Mouse (Mus musculus) small intestine, adult 2 months (tissue): Measurements from ENCODE around the gene Pde7b. TPM values are rescaled to one million over a fixed set of nuclear protein-coding genes. Genes with fewer than 3 reads are reported as not detected.

Experiments
- H3K27ac ChIP-seq: fragments of 200-500 bp; 2 replicates; pipeline ENCODE4 v1.5.1; 2012; ENCODE audit warnings: low read depth, low read length, control low read depth, inconsistent platforms; ENCODE audit not compliant: insufficient read depth
- H3K27me3 ChIP-seq: fragments of 200-500 bp; 2 replicates; pipeline ENCODE4 v1.6.1; 2012; ENCODE audit warnings: mild to moderate bottlenecking, moderate library complexity, low read length, inconsistent platforms; ENCODE audit not compliant: control insufficient read depth, insufficient read depth
- H3K36me3 ChIP-seq: fragments of 200-500 bp; 2 replicates; pipeline ENCODE4 v1.6.1; 2012; ENCODE audit warnings: mild to moderate bottlenecking, low read length, control low read depth, inconsistent platforms; ENCODE audit not compliant: control insufficient read depth, insufficient read depth
- H3K4me1 ChIP-seq: fragments of 200-500 bp; 2 replicates; pipeline ENCODE4 v1.6.1; 2012; ENCODE audit warnings: low read length, inconsistent platforms, mixed read lengths; ENCODE audit not compliant: control insufficient read depth, insufficient read depth, insufficient read length
- H3K4me3 ChIP-seq: fragments of 200-500 bp; 2 replicates; pipeline ENCODE4 v1.5.1; 2012; ENCODE audit warnings: low read depth, mild to moderate bottlenecking, control low read depth, inconsistent platforms, low read length, moderate library complexity
- CTCF ChIP-seq: fragments of 200-500 bp; IDR thresholded peaks from 2 replicates; pipeline ENCODE4 v1.5.1; 2012; ENCODE audit warnings: low read depth, mild to moderate bottlenecking, control low read depth, inconsistent platforms, low read length, moderate library complexity, mixed read lengths; ENCODE audit not compliant: insufficient replicate concordance, insufficient read length; ENCODE audit errors: extremely low read depth
- POLR2A ChIP-seq: fragments of 200-500 bp; IDR thresholded peaks from 2 replicates; pipeline ENCODE4 v1.6.1; 2012; ENCODE audit warnings: low read depth, mild to moderate bottlenecking, control low read depth, inconsistent platforms, low read length, moderate library complexity
- WGBS: fragments of 180-500 bp; shearing (Covaris S2); methylation state at CpG from one replicate; pipeline ENCODE4 v1.1.7; 2018; 5-methylcytosine and 5-hydroxymethylcytosine counted together
- polyA plus RNA-seq: library from polyadenylated mRNA; depleted of rRNA; stranded (reverse); fragments of >200 nt; gene quantifications from 2 replicates; pipeline ENCODE4 v1.2.3, GENCODE M21; 2012

Gene Pde7b
- polyA plus RNA-seq, 1 experiment: 2.7 TPM

GRCm38 (mm10) chr10:20756219-20756618, 31.3 kb upstream of the Pde7b start:
- no peaks in the 10 kb centered on the region for H3K4me1 ChIP-seq
- TF ChIP-seq CTCF (no peak), POLR2A (no peak)
- no peaks in the 10 kb centered on the region for H3K36me3 ChIP-seq
- no peak overlapping the region for H3K4me3 ChIP-seq
- no peaks in the 10 kb centered on the region for H3K27me3 ChIP-seq
- WGBS: 84% methylated on average over 5 of the region's 5 CpGs
- no peak overlapping the region for H3K27ac ChIP-seq

GRCm38 (mm10) chr10:20752883-20753282, 28.0 kb upstream of the Pde7b start:
- Histone ChIP-seq H3K27ac (no peak overlapping the region), H3K36me3 (no peaks in the 10 kb centered on the region), H3K4me1 (no peaks in the 10 kb centered on the region), H3K27me3 (no peaks in the 10 kb centered on the region), H3K4me3 (no peak overlapping the region)
- TF ChIP-seq CTCF: no peak
- no peak for TF ChIP-seq POLR2A
- 91% methylated on average over 1 of the region's 1 CpGs for WGBS

- no peak for TF ChIP-seq POLR2A
- no peak for TF ChIP-seq CTCF
- H3K27me3 ChIP-seq: no peaks in the 10 kb centered on the region
- H3K27ac ChIP-seq: no peak overlapping the region
- H3K4me3 ChIP-seq: no peak overlapping the region
- WGBS: 82% methylated on average over 5 of the region's 5 CpGs
- H3K4me1 ChIP-seq: no peaks in the 10 kb centered on the region
- H3K36me3 ChIP-seq: no peaks in the 10 kb centered on the region
Observed at GRCm38 (mm10) chr10:20750642-20751251, 25.9 kb upstream of the Pde7b start.

- no peaks in the 10 kb centered on the region for H3K36me3 ChIP-seq
- H3K27ac ChIP-seq: no peak overlapping the region
- H3K4me1 ChIP-seq: no peaks in the 10 kb centered on the region
- no peaks in the 10 kb centered on the region for H3K27me3 ChIP-seq
- TF ChIP-seq CTCF (no peak), POLR2A (no peak)
- no peak overlapping the region for H3K4me3 ChIP-seq
- 86% methylated on average over 8 of the region's 8 CpGs for WGBS
Observed at GRCm38 (mm10) chr10:20748938-20749337, 24.1 kb upstream of the Pde7b start.

- Histone ChIP-seq H3K4me3 (no peak overlapping the region), H3K27ac (no peak overlapping the region), H3K36me3 (no peaks in the 10 kb centered on the region), H3K4me1 (no peaks in the 10 kb centered on the region), H3K27me3 (no peaks in the 10 kb centered on the region)
- TF ChIP-seq POLR2A: no peak
- TF ChIP-seq CTCF: no peak
- 90% methylated on average over 4 of the region's 4 CpGs for WGBS
Observed at GRCm38 (mm10) chr10:20747229-20747628, 22.4 kb upstream of the Pde7b start.

GRCm38 (mm10) chr10:20739801-20740200, 14.9 kb upstream of the Pde7b start:
- Histone ChIP-seq H3K4me1 (0 out of 2 replicates have a peak, but pooled peaks cover 2% of the 10 kb centered on the region), H3K27me3 (no peaks in the 10 kb centered on the region), H3K36me3 (no peaks in the 10 kb centered on the region), H3K4me3 (no peak overlapping the region), H3K27ac (no peak overlapping the region)
- 86% methylated on average over 3 of the region's 3 CpGs for WGBS
- TF ChIP-seq CTCF (no peak), POLR2A (no peak)

GRCm38 (mm10) chr10:20737146-20737545, 12.3 kb upstream of the Pde7b start:
- Histone ChIP-seq H3K27me3 (no peaks in the 10 kb centered on the region), H3K27ac (no peak overlapping the region), H3K4me1 (0 out of 2 replicates have a peak, but pooled peaks cover 2% of the 10 kb centered on the region), H3K4me3 (no peak overlapping the region), H3K36me3 (no peaks in the 10 kb centered on the region)
- WGBS: 73% methylated on average over 4 of the region's 4 CpGs
- TF ChIP-seq CTCF (no peak), POLR2A (no peak)

- Histone ChIP-seq H3K27ac (no peak overlapping the region), H3K4me3 (no peak overlapping the region), H3K27me3 (no peaks in the 10 kb centered on the region), H3K36me3 (no peaks in the 10 kb centered on the region), H3K4me1 (0 out of 2 replicates have a peak, but pooled peaks cover 2% of the 10 kb centered on the region)
- WGBS: 67% methylated on average over 3 of the region's 3 CpGs
- no peak for TF ChIP-seq CTCF
Observed at GRCm38 (mm10) chr10:20735775-20736449, 11.0 kb upstream of the Pde7b start.
